Comparison of ENCODE assay signal across 8 mouse cellular contexts in genomic region chr7:16426129-16426729, GRCm38 (mm10). TPM values are rescaled to one million over a fixed set of nuclear protein-coding genes. Genes with fewer than 3 reads are reported as not detected.
DNase-seq lines count a peak whose midpoint lies in the region; ATAC-seq and TF ChIP-seq lines count a peak whose summit lies in the region.

No protein-coding gene starts in this region.

- WGBS in forebrain, embryonic 12.5 days: 60% methylated on average over 4 of the region's 4 CpGs
- 60% methylated on average over 4 of the region's 4 CpGs for WGBS in lung, embryonic 15.5 days

- no peak overlapping the region for H3K9ac ChIP-seq in forebrain, embryonic 12.5 days
- no peak overlapping the region for H3K9ac ChIP-seq in lung, embryonic 15.5 days

- H3K4me1 ChIP-seq in forebrain, embryonic 12.5 days: no peaks in the 10 kb centered on the region
- H3K4me1 ChIP-seq in lung, embryonic 15.5 days: no peaks in the 10 kb centered on the region

- no peak overlapping the region for H3K27ac ChIP-seq in forebrain, embryonic 12.5 days
- no peak overlapping the region for H3K27ac ChIP-seq in layer of hippocampus, adult 2 months
- H3K27ac ChIP-seq in lung, embryonic 15.5 days: no peak overlapping the region

- H3K9me3 ChIP-seq in forebrain, embryonic 12.5 days: no peaks in the 10 kb centered on the region
- no peaks in the 10 kb centered on the region for H3K9me3 ChIP-seq in lung, embryonic 15.5 days

- no peaks in the 10 kb centered on the region for H3K27me3 ChIP-seq in forebrain, embryonic 12.5 days
- no peaks in the 10 kb centered on the region for H3K27me3 ChIP-seq in lung, embryonic 15.5 days

- intact Hi-C loops in heart, postnatal 36 days (cut with DNase I): loop anchor here (1.0 to 10.0 kb wide), 2 partner anchors 30 to 51 kb away; no protein-coding TSS in a partner anchor

- no peak for TF ChIP-seq POLR2A in brain, embryonic 14.5 days (IDR thresholded peaks at IDR 0.05; ENCODE audit: borderline replicate concordance, extremely low read depth, insufficient read depth, insufficient read length, poor library complexity, severe bottlenecking)

- no peak overlapping the region for H3K4me3 ChIP-seq in forebrain, embryonic 12.5 days (replicated peaks)
- H3K4me3 ChIP-seq in layer of hippocampus, adult 2 months: no peak overlapping the region
- no peak overlapping the region for H3K4me3 ChIP-seq in lung, embryonic 15.5 days

- TF ChIP-seq CTCF in brain, embryonic 14.5 days (IDR thresholded peaks at IDR 0.05; ENCODE audit: borderline replicate concordance, extremely low read depth, insufficient read depth, insufficient read length): peak; percentile 75
- peak; percentile 95 for TF ChIP-seq CTCF in layer of hippocampus, adult 2 months (conservative IDR thresholded peaks at IDR 0.05)

- peaks cover 98% of the 10 kb centered on the region for H3K36me3 ChIP-seq in forebrain, embryonic 12.5 days (replicated peaks)
- peaks cover 97% of the 10 kb centered on the region for H3K36me3 ChIP-seq in lung, embryonic 15.5 days

- peak; percentile 69 for DNase-seq in brain, embryonic 14.5 days (ENCODE audit: low read depth)
- DNase-seq in heart, postnatal 36 days: peak; percentile 86 to 89
- peak; percentile 66 to 75 for DNase-seq in layer of hippocampus, adult 2 months (ENCODE audit: low spot score in 2 of 2)
- DNase-seq in ovary, postnatal 14 days (ENCODE audit: low spot score): peak; percentile 65
- DNase-seq in thymus, postnatal 0 days (ENCODE audit: low spot score): peak; percentile 37

- H3K4me2 ChIP-seq in forebrain, embryonic 12.5 days: no peak overlapping the region
- no peak overlapping the region for H3K4me2 ChIP-seq in lung, embryonic 15.5 days

- peak; percentile 51 for ATAC-seq in CD4-positive, CD25-positive, alpha-beta regulatory T cell, adult 4 months
- ATAC-seq in forebrain, embryonic 12.5 days (ENCODE audit: low FRiP score): peak; percentile 75
- ATAC-seq in lung, embryonic 15.5 days (ENCODE audit: borderline replicate concordance, extremely low read depth, low FRiP score, low TSS enrichment): peak; percentile 73; the same call in 1 of the 2 replicates

RNA-seq across cellular contexts. Expression of gene Zc3h4, which starts 25.5 kb away (rescaled TPM):
- polyA plus RNA-seq in CD4-positive, CD25-positive, alpha-beta regulatory T cell, adult 4 months (2017; shearing (Covaris generic)): 10 to 100 TPM; 13.5 to 18.0 TPM
- polyA plus RNA-seq in brain, embryonic 14.5 days (2012; rRNA removed): 63.7 and 73.2 TPM in 2 replicates
- polyA plus RNA-seq in forebrain, embryonic 12.5 days (2016; fragmentation: Nextera tagmentation; extraction: Ambion mirVana): 25.5 and 27.0 TPM in 2 replicates
- total RNA-seq in heart, postnatal 36 days (2021): 10 to 100 TPM; 28.9 to 37.8 TPM
- 10 to 100 TPM; 62.4 to 64.4 TPM for total RNA-seq in layer of hippocampus, adult 2 months (2021)
- polyA plus RNA-seq in lung, embryonic 15.5 days (2015; fragmentation: Nextera tagmentation; extraction: Ambion mirVana): 18.0 and 18.4 TPM in 2 replicates
- polyA plus RNA-seq in thymus, postnatal 0 days (2015; fragmentation: Nextera tagmentation; extraction: Ambion mirVana): 12.2 and 15.9 TPM in 2 replicates

RNA-seq across cellular contexts. Expression of gene Tmem160, which starts 26.4 kb away (rescaled TPM):
- 1 to 10 TPM; 2.5 to 4.9 TPM for polyA plus RNA-seq in CD4-positive, CD25-positive, alpha-beta regulatory T cell, adult 4 months (2017; shearing (Covaris generic))
- 52.5 and 69.0 TPM in 2 replicates for polyA plus RNA-seq in brain, embryonic 14.5 days (2012; rRNA removed)
- polyA plus RNA-seq in forebrain, embryonic 12.5 days (2016; fragmentation: Nextera tagmentation; extraction: Ambion mirVana): 42.4 and 53.1 TPM in 2 replicates
- 10 to 100 TPM; 79.4 to 89.8 TPM for total RNA-seq in heart, postnatal 36 days (2021)
- total RNA-seq in layer of hippocampus, adult 2 months (2021): 10 to 100 TPM; 59.4 to 72.5 TPM
- 43.2 and 48.5 TPM in 2 replicates for polyA plus RNA-seq in lung, embryonic 15.5 days (2015; fragmentation: Nextera tagmentation; extraction: Ambion mirVana)
- 148 and 149 TPM in 2 replicates for polyA plus RNA-seq in thymus, postnatal 0 days (2015; fragmentation: Nextera tagmentation; extraction: Ambion mirVana)

RNA-seq across cellular contexts. Expression of gene Sae1, which starts 38.6 kb away (rescaled TPM):
- polyA plus RNA-seq in CD4-positive, CD25-positive, alpha-beta regulatory T cell, adult 4 months (2017; shearing (Covaris generic)): 10 to 100 TPM; 69.0 to 85.6 TPM
- 147 and 150 TPM in 2 replicates for polyA plus RNA-seq in brain, embryonic 14.5 days (2012; rRNA removed)
- 403 and 415 TPM in 2 replicates for polyA plus RNA-seq in forebrain, embryonic 12.5 days (2016; fragmentation: Nextera tagmentation; extraction: Ambion mirVana)
- total RNA-seq in heart, postnatal 36 days (2021): 10 to 100 TPM; 33.6 to 35.7 TPM
- total RNA-seq in layer of hippocampus, adult 2 months (2021): 10 to 100 TPM; 89.8 to 90.7 TPM
- polyA plus RNA-seq in lung, embryonic 15.5 days (2015; fragmentation: Nextera tagmentation; extraction: Ambion mirVana): 340 and 341 TPM in 2 replicates
- polyA plus RNA-seq in thymus, postnatal 0 days (2015; fragmentation: Nextera tagmentation; extraction: Ambion mirVana): 246 and 259 TPM in 2 replicates

RNA-seq across cellular contexts. Expression of gene Npas1, which starts 51.3 kb away (rescaled TPM):
- polyA plus RNA-seq in CD4-positive, CD25-positive, alpha-beta regulatory T cell, adult 4 months (2017; shearing (Covaris generic)): not detected
- 4.6 and 5.1 TPM in 2 replicates for polyA plus RNA-seq in brain, embryonic 14.5 days (2012; rRNA removed)
- polyA plus RNA-seq in forebrain, embryonic 12.5 days (2016; fragmentation: Nextera tagmentation; extraction: Ambion mirVana): 1.8 and 2.0 TPM in 2 replicates
- not detected for total RNA-seq in heart, postnatal 36 days (2021)
- 10 to 100 TPM; 16.1 to 18.4 TPM for total RNA-seq in layer of hippocampus, adult 2 months (2021)
- polyA plus RNA-seq in lung, embryonic 15.5 days (2015; fragmentation: Nextera tagmentation; extraction: Ambion mirVana): 0.21 and 0.26 TPM in 2 replicates
- polyA plus RNA-seq in thymus, postnatal 0 days (2015; fragmentation: Nextera tagmentation; extraction: Ambion mirVana): 0.31 and 0.52 TPM in 2 replicates

Comparison
In these comparisons a context has a peak if more than half of its experiments do, and no peak if none do; other contexts are left out.
1. DNase-seq: peak in every context shown above with its lines; median percentile 88 in heart, postnatal 36 days; 70 in layer of hippocampus, adult 2 months; 69 in brain, embryonic 14.5 days; 65 in ovary, postnatal 14 days; 37 in thymus, postnatal 0 days.